ENCODE assay signal across 8 mouse cellular contexts in the genomic region with DNA sequence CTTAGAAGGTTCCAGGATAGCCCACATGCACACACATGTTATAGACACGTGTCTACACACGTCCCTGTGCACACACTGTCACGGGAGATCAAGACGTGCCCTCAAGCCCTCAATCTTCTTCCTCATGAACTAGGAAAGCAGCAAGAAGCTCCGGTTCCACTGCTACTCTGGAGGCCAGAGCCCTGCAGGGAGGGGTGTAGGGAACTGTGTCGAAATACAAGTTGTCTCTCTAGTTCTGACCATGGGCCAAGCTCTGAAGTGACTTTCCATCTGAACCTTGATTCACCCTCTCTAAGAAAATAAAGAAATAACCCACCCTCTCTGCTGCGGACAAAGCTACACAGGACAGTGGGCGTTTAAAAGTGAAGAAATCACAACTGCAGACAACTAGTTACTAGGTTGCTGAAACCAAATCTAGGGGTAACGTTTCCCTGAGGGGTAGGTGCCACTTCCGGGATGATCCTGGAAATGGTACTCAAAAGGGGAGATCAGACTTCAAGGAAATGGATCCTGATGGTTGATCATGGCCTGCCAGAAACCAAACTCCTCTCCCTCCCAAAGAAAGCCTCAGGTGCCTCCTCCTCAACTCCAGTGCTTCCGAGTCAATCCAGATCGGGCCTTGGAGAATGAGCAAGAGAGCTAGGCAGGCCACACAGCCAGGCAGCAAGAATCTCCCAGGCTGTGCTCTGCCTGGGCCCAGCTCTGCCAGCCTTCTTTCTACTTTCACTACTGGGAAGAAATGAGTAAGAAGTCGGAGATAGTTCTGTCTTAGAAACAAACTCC. TPM values are rescaled to one million over a fixed set of nuclear protein-coding genes. Genes with fewer than 3 reads are reported as not detected.
A peak's percentile ranks its signal among the peaks of the same experiment; 100 is the strongest.
DNase-seq lines count a peak whose midpoint lies in the region; ATAC-seq lines count a peak whose summit lies in the region.

No protein-coding gene starts in this region.

- peaks cover 12% of the 10 kb centered on the region; the same call in 1 of the 2 replicates for H3K4me1 ChIP-seq in kidney, embryonic 14.5 days (ENCODE audit: control insufficient read depth, insufficient read depth, low read length)
- H3K4me1 ChIP-seq in heart, embryonic 12.5 days (replicated peaks) = peaks cover 35% of the 10 kb centered on the region
- peaks cover 32% of the 10 kb centered on the region for H3K4me1 ChIP-seq in liver, embryonic 15.5 days (replicated peaks)
- peaks cover 14% of the 10 kb centered on the region for H3K4me1 ChIP-seq in stomach, embryonic 14.5 days (ENCODE audit: control insufficient read depth, insufficient read depth, low read length)

- peak overlapping the region; percentile 86 for H3K4me3 ChIP-seq in kidney, embryonic 14.5 days (ENCODE audit: low read length)
- peak overlapping the region; percentile 79 for H3K4me3 ChIP-seq in heart, embryonic 12.5 days
- H3K4me3 ChIP-seq in liver, embryonic 15.5 days (replicated peaks) = peak overlapping the region; percentile 91
- peak overlapping the region; percentile 70 for H3K4me3 ChIP-seq in stomach, embryonic 14.5 days (ENCODE audit: low read depth, low read length)

- WGBS in kidney, embryonic 14.5 days = 46% methylated on average over 13 of the region's 13 CpGs
- 51% methylated on average over 13 of the region's 13 CpGs for WGBS in heart, embryonic 12.5 days
- WGBS in liver, embryonic 15.5 days (ENCODE audit: insufficient replicate concordance) = 54% methylated on average over 13 of the region's 13 CpGs
- 51% methylated on average over 13 of the region's 13 CpGs for WGBS in stomach, embryonic 14.5 days

- H3K9me3 ChIP-seq in kidney, embryonic 14.5 days (ENCODE audit: control insufficient read depth, low read length) = no peaks in the 10 kb centered on the region
- H3K9me3 ChIP-seq in heart, embryonic 12.5 days (replicated peaks) = no peaks in the 10 kb centered on the region
- no peaks in the 10 kb centered on the region for H3K9me3 ChIP-seq in liver, embryonic 15.5 days (replicated peaks)
- no peaks in the 10 kb centered on the region for H3K9me3 ChIP-seq in stomach, embryonic 14.5 days (ENCODE audit: control insufficient read depth, low read depth, low read length)

- ATAC-seq in kidney, embryonic 14.5 days (ENCODE audit: low FRiP score, low TSS enrichment) = no peak
- ATAC-seq in heart, embryonic 12.5 days (ENCODE audit: insufficient number of reproducible peaks, low FRiP score) = no peak
- no peak for ATAC-seq in liver, embryonic 15.5 days (ENCODE audit: insufficient read depth)
- no peak for ATAC-seq in stomach, embryonic 14.5 days (ENCODE audit: insufficient number of reproducible peaks, insufficient read depth, low FRiP score, low read depth)

- H3K27me3 ChIP-seq in kidney, embryonic 14.5 days (ENCODE audit: control insufficient read depth, insufficient read depth, low read length) = no peaks in the 10 kb centered on the region
- H3K27me3 ChIP-seq in heart, embryonic 12.5 days (replicated peaks) = no peaks in the 10 kb centered on the region
- no peaks in the 10 kb centered on the region for H3K27me3 ChIP-seq in liver, embryonic 15.5 days
- no peaks in the 10 kb centered on the region for H3K27me3 ChIP-seq in stomach, embryonic 14.5 days (ENCODE audit: control insufficient read depth, insufficient read depth, low read length)

- peak overlapping the region; percentile 82; the same call in 1 of the 2 replicates for H3K27ac ChIP-seq in kidney, embryonic 14.5 days (ENCODE audit: low read depth, low read length)
- H3K27ac ChIP-seq in heart, embryonic 12.5 days (ENCODE audit: poor library complexity, severe bottlenecking) = peak overlapping the region; percentile 94
- H3K27ac ChIP-seq in liver, embryonic 15.5 days (replicated peaks) = peak overlapping the region; percentile 94
- peak overlapping the region; percentile 58; the same call in 1 of the 2 replicates for H3K27ac ChIP-seq in stomach, embryonic 14.5 days (ENCODE audit: low read length)

- peaks cover 36% of the 10 kb centered on the region for H3K36me3 ChIP-seq in kidney, embryonic 14.5 days (ENCODE audit: control insufficient read depth, insufficient read depth, low read length)
- H3K36me3 ChIP-seq in heart, embryonic 12.5 days = peaks cover 38% of the 10 kb centered on the region
- peaks cover 44% of the 10 kb centered on the region for H3K36me3 ChIP-seq in liver, embryonic 15.5 days (replicated peaks)
- H3K36me3 ChIP-seq in stomach, embryonic 14.5 days (ENCODE audit: control insufficient read depth, insufficient read depth, low read length) = peaks cover 10% of the 10 kb centered on the region

- peak overlapping the region; percentile 91 for H3K9ac ChIP-seq in kidney, embryonic 14.5 days (ENCODE audit: low read depth, low read length)
- H3K9ac ChIP-seq in heart, embryonic 12.5 days = peak overlapping the region; percentile 93
- H3K9ac ChIP-seq in liver, embryonic 15.5 days = peak overlapping the region; percentile 94
- peak overlapping the region; percentile 87 for H3K9ac ChIP-seq in stomach, embryonic 14.5 days (replicated peaks; ENCODE audit: low read depth, low read length)

- no peak for DNase-seq in kidney, adult 8-10 months
- DNase-seq in adipocyte (ENCODE audit: low spot score) = peak; percentile 70
- DNase-seq in B cell, adult 2 months = no peak
- no peak for DNase-seq in cerebellum, postnatal 10 days

- H3K4me2 ChIP-seq in kidney, embryonic 14.5 days (replicated peaks; ENCODE audit: low read depth, low read length) = peak overlapping the region; percentile 87
- peak overlapping the region; percentile 89 for H3K4me2 ChIP-seq in heart, embryonic 12.5 days
- H3K4me2 ChIP-seq in liver, embryonic 15.5 days = peak overlapping the region; percentile 93
- peak overlapping the region; percentile 85 for H3K4me2 ChIP-seq in stomach, embryonic 14.5 days (replicated peaks; ENCODE audit: low read depth, low read length)

RNA-seq across cellular contexts. Expression of gene Sidt2, which starts 1.4 kb away (rescaled TPM):
- 26.8 and 42.3 TPM in 2 replicates for polyA plus RNA-seq in kidney, embryonic 14.5 days (2014; fragmentation: Nextera tagmentation; extraction: Ambion mirVana)
- polyA plus RNA-seq in heart, embryonic 12.5 days (2016; fragmentation: Nextera tagmentation; extraction: Ambion mirVana) = 48.5 and 53.5 TPM in 2 replicates
- polyA plus RNA-seq in liver, embryonic 15.5 days (2015; fragmentation: Nextera tagmentation; extraction: Ambion mirVana) = 16.5 and 21.4 TPM in 2 replicates
- 41.5 and 42.1 TPM in 2 replicates for polyA plus RNA-seq in stomach, embryonic 14.5 days (2014; fragmentation: Nextera tagmentation; extraction: Ambion mirVana)

RNA-seq across cellular contexts. Expression of gene Tagln, which starts 17.8 kb away (rescaled TPM):
- 31.5 and 35.9 TPM in 2 replicates for polyA plus RNA-seq in kidney, embryonic 14.5 days (2014; fragmentation: Nextera tagmentation; extraction: Ambion mirVana)
- polyA plus RNA-seq in heart, embryonic 12.5 days (2016; fragmentation: Nextera tagmentation; extraction: Ambion mirVana) = 236 and 253 TPM in 2 replicates
- polyA plus RNA-seq in liver, embryonic 15.5 days (2015; fragmentation: Nextera tagmentation; extraction: Ambion mirVana) = 6.3 and 7.5 TPM in 2 replicates
- polyA plus RNA-seq in stomach, embryonic 14.5 days (2014; fragmentation: Nextera tagmentation; extraction: Ambion mirVana) = 573 and 578 TPM in 2 replicates

RNA-seq across cellular contexts. Expression of gene Rnf214, which starts 47.0 kb away (rescaled TPM):
- 54.0 and 74.3 TPM in 2 replicates for polyA plus RNA-seq in kidney, embryonic 14.5 days (2014; fragmentation: Nextera tagmentation; extraction: Ambion mirVana)
- 43.6 and 45.0 TPM in 2 replicates for polyA plus RNA-seq in heart, embryonic 12.5 days (2016; fragmentation: Nextera tagmentation; extraction: Ambion mirVana)
- 13.8 and 15.2 TPM in 2 replicates for polyA plus RNA-seq in liver, embryonic 15.5 days (2015; fragmentation: Nextera tagmentation; extraction: Ambion mirVana)
- 65.4 and 77.0 TPM in 2 replicates for polyA plus RNA-seq in stomach, embryonic 14.5 days (2014; fragmentation: Nextera tagmentation; extraction: Ambion mirVana)

RNA-seq across cellular contexts. Expression of gene Pcsk7, which starts 47.4 kb away (rescaled TPM):
- polyA plus RNA-seq in kidney, embryonic 14.5 days (2014; fragmentation: Nextera tagmentation; extraction: Ambion mirVana) = 7.8 and 16.2 TPM in 2 replicates
- 19.4 and 19.7 TPM in 2 replicates for polyA plus RNA-seq in heart, embryonic 12.5 days (2016; fragmentation: Nextera tagmentation; extraction: Ambion mirVana)
- 7.7 and 9.3 TPM in 2 replicates for polyA plus RNA-seq in liver, embryonic 15.5 days (2015; fragmentation: Nextera tagmentation; extraction: Ambion mirVana)
- 13.5 and 17.5 TPM in 2 replicates for polyA plus RNA-seq in stomach, embryonic 14.5 days (2014; fragmentation: Nextera tagmentation; extraction: Ambion mirVana)

RNA-seq across cellular contexts. Expression of gene Pafah1b2, which starts 58.8 kb away (rescaled TPM):
- 125 and 177 TPM in 2 replicates for polyA plus RNA-seq in kidney, embryonic 14.5 days (2014; fragmentation: Nextera tagmentation; extraction: Ambion mirVana)
- 173 and 175 TPM in 2 replicates for polyA plus RNA-seq in heart, embryonic 12.5 days (2016; fragmentation: Nextera tagmentation; extraction: Ambion mirVana)
- polyA plus RNA-seq in liver, embryonic 15.5 days (2015; fragmentation: Nextera tagmentation; extraction: Ambion mirVana) = 61.2 and 65.7 TPM in 2 replicates
- 177 and 180 TPM in 2 replicates for polyA plus RNA-seq in stomach, embryonic 14.5 days (2014; fragmentation: Nextera tagmentation; extraction: Ambion mirVana)
